Mouse (Mus musculus) liver, adult 2 months (tissue): ENCODE measurements at regions not wholly inside any gene's neighbourhood (a gene's known extent, or its start where the extent isn't known, plus 50 kb on each side); places are given as distances from the start of the nearest gene placed in this dataset.

Experiments
- CTCF ChIP-seq: fragments of 200-500 bp; IDR thresholded peaks from 2 replicates; pipeline ENCODE4 v1.5.1; 2011; ENCODE audit warnings: low read depth, low read length, control low read depth
- POLR2A ChIP-seq: fragments of 200-500 bp; IDR thresholded peaks from 2 replicates; pipeline ENCODE4 v1.6.1; 2011; ENCODE audit warnings: low read length, control low read depth; ENCODE audit not compliant: insufficient read depth; ENCODE audit errors: extremely low read depth

- TF ChIP-seq CTCF (no peak), POLR2A (no peak)
Measured at GRCm38 (mm10) chr16:93197300-93197699, 371.4 kb upstream of the Runx1 start.
